Mouse (Mus musculus) heart, adult 8-10 months (tissue): Measurements from ENCODE around the gene Ms4a6d. TPM values are rescaled to one million over a fixed set of nuclear protein-coding genes. Genes with fewer than 3 reads are reported as not detected.
A peak's percentile ranks its signal among the peaks of the same experiment; 100 is the strongest.
"Not testable (repeated sequence)": the region's sequence is repeated elsewhere in the genome, so short reads cannot be mapped to it uniquely, and the experiment has no call there.

ENCODE experiments used
- DNase-seq: peaks from one replicate; pipeline ENCODE4 v3.0.0; 2022; ENCODE audit warnings: low spot score
- total RNA-seq, 4 experiments: library from RNA; stranded (reverse); gene quantifications; 2 replicates each; pipeline ENCODE4 v1.2.4; 2022

Ms4a6d gene
- total RNA-seq, 4 experiments from 2014 or later: 2.1 to 3.5 (median 3.0) TPM

DNA sequence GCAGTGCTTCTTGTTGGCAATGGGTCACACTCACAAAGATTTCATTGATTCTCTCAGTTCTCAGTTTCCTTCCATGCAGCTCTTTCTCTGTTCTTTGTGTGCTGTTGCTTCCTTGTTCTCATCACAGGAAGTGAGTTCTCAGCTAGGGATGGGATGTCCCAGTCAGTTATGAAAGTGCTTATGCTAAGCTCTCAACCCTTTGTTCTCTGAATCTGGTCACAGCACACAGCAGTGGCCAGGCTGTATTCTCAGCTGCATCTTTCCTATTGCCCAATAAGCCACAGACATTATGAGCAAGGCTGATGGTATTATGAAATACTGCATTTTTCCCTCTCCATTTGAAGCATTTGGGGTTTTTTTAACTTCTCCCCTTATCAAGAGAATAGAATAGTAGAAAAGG lies 45.1 kb downstream of the Ms4a6d start:
- DNase-seq: peak; percentile 21

DNA sequence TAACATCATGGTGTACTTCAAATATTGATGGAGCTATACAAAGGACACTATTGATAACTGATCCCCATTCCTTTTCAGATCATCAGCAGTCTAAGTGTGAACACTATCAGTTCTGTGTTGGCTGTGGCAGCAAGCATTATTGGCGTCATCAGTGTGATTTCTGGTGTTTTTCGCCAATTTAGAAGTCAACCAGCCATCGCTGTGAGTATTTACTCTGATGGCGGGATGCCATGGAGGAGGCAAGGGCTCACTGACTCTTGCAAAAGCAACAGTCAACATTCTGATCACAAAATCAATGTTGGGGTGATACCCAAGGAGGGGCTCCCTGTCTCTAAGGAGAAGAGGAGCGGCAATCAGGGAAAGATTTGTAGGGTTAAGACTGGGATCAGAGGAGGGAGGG lies 49.9 kb downstream of the Ms4a6d start:
- no peak for DNase-seq

DNA sequence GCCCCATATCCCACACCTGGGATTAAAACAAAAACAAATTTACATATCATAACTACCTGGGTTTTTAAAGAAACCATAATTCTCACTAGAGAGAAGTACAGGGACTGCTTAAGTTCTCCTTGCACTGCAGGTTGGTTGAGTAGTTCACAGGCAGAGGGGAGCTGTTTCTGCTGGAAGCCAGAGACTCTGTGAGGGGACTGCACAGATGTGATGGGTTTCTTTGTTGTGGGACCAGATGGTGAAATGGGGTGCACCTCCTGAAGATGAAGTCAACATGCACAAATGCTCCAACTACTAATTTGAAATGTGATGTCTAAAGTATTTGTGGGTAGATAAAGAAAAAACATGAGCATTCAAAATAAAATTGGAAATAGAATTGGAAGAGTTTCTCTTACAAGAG lies 56.7 kb downstream of the Ms4a6d start:
- DNase-seq: no peak

DNA sequence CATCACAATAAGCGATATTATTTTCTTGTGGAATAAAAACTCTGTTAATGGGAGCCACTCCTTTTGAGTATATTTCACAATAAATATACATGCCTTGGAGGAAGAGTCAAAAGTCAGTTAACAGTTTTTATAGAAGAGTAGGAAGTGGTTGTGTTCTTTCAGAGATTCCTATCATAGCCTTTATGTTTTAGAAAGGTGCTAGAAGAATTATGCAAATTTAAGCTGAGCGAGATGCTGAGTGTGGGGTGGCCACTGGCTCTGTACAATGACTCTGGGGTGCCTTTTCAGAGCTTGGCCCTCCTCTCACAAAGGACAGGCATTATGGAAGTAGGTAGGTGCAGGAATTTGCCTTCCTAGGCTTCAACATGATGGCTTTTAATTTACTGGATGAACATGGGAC lies 60.3 kb downstream of the Ms4a6d start:
- not testable (repeated sequence) for DNase-seq

DNA sequence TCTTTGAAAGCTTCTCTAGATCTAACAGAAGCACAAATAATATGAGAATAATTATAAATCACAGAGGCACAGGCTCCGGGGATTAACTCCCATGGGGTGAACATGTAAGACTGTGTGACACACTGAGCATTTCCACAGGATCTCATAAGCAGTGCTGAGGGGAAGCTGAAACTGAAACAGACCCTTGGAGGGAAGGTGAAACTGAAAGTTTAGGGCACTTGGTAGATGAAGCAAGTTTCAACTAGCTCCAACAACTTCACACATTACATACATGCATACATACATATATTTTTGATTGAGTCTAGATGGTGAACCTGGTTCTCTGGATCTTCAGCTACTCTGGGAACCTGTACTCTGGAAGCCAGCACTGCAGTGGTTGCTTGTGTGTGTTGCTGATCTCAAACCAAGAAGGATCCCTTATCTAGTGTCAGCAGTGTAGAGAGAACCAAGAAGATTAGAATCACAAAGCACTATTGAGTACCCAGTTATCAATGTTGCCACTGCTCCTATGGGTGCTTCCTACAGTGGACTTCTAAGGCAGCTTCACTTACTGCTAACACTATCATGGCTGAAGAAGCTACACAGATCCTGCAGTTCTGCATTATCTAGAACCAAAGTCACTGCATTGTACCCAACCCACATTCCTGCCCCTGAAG lies 64.4 kb downstream of the Ms4a6d start:
- peak; percentile 31 for DNase-seq

DNA sequence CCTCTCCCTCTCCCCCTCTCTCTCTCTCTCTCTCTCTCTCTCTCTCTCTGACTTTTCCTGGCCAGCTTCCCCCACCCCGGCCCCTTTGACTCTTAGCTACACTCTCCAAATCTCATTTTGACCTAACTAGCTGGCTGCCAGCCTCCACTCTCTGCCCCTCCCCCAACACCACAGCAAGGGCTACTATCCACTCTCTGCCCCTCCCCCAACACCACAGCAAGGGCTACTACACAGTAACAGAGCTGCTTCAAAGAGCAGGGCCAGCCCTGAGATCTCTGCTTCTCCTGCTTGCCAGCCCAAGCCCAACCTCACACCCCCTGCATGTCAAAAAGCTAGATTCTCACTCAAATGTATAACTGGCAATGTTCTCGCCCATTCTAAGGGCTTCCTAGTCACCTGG lies 67.3 kb downstream of the Ms4a6d start:
- DNase-seq: no peak

Other genes with a start within 250 kb of the Ms4a6d start
- 1 to 10 TPM; 1.5 to 5.5 (median 2.8) TPM for gene Ms4a4a, start 229.3 kb downstream of the Ms4a6d start, total RNA-seq
- under 1 TPM in 1 of 4 experiments, not detected in 3; 0.34 TPM for gene Ms4a4c, start 200.1 kb downstream of the Ms4a6d start, total RNA-seq
- gene Ms4a4b, start 161.3 kb downstream of the Ms4a6d start, total RNA-seq: under 1 TPM; 0.19 to 0.79 (median 0.37) TPM
- gene Ms4a6c, start 135.5 kb downstream of the Ms4a6d start, total RNA-seq: 1 to 10 TPM; 3.7 to 4.7 (median 4.1) TPM
- gene Gm8369, start 118.9 kb downstream of the Ms4a6d start, total RNA-seq: under 1 TPM in 2 of 4 experiments, not detected in 2; 0.40 to 0.57 TPM
- 1 to 10 TPM; 2.4 to 5.9 (median 3.6) TPM for gene Ms4a6b, start 88.3 kb downstream of the Ms4a6d start, total RNA-seq
- gene Ms4a4d, start 68.0 kb downstream of the Ms4a6d start, total RNA-seq: 1 to 10 TPM; 4.9 to 6.9 (median 6.7) TPM
- not detected for gene Ms4a2, start 18.9 kb upstream of the Ms4a6d start, total RNA-seq
- gene Ms4a3, start 36.0 kb upstream of the Ms4a6d start, total RNA-seq: not detected
- gene Oosp2, start 55.7 kb upstream of the Ms4a6d start, total RNA-seq: not detected
- not detected for gene Oosp1, start 86.3 kb upstream of the Ms4a6d start, total RNA-seq
- gene Oosp3, start 92.2 kb upstream of the Ms4a6d start, total RNA-seq: not detected
- not detected for gene Gif, start 142.7 kb upstream of the Ms4a6d start, total RNA-seq
- 100 to 1,000 TPM; 105 to 122 (median 115) TPM for gene Mrpl16, start 165.5 kb upstream of the Ms4a6d start, total RNA-seq
- 1 to 10 TPM; 3.0 to 5.4 (median 3.4) TPM for gene Stx3, start 214.6 kb upstream of the Ms4a6d start, total RNA-seq
- gene Olfr1417, start 234.4 kb upstream of the Ms4a6d start, total RNA-seq: not detected